Mouse (Mus musculus) liver, embryonic 11.5 days (tissue): ENCODE data around the gene Siah1a. TPM values are rescaled to one million over a fixed set of nuclear protein-coding genes. Genes with fewer than 3 reads are reported as not detected.
A peak's percentile ranks its signal among the peaks of the same experiment; 100 is the strongest.

Source experiments
- ATAC-seq: fragments of 200-750 bp; cut with Nextera tagmentation; replicated peaks from 2 replicates; pipeline ENCODE4 v1.8.0; 2017; ENCODE audit warnings: moderate number of reproducible peaks, mild to moderate bottlenecking, moderate TSS enrichment, moderate library complexity; ENCODE audit not compliant: low FRiP score
- DNase-seq: peaks from one replicate; pipeline ENCODE4 v3.0.0-alpha.2; 2017; ENCODE audit warnings: low spot score
- H3K27ac ChIP-seq: fragments of 300-500 bp; sonication (generic); 2 replicates; pipeline ENCODE4 v1.5.1; 2014; ENCODE audit warnings: mild to moderate bottlenecking, low read depth, low read length, control low read depth
- H3K27me3 ChIP-seq: fragments of 300-500 bp; sonication (generic); replicated peaks from 2 replicates; pipeline ENCODE4 v1.6.1; 2014; ENCODE audit warnings: low read length, mixed read lengths; ENCODE audit not compliant: control insufficient read depth, insufficient read depth
- H3K36me3 ChIP-seq: fragments of 300-500 bp; sonication (generic); 2 replicates; pipeline ENCODE4 v1.6.1; 2014; ENCODE audit warnings: mild to moderate bottlenecking, low read length, moderate library complexity, mixed read lengths; ENCODE audit not compliant: control insufficient read depth, insufficient read depth
- H3K4me1 ChIP-seq: fragments of 300-500 bp; sonication (generic); replicated peaks from 2 replicates; pipeline ENCODE4 v1.6.1; 2014; ENCODE audit warnings: low read length, mixed read lengths; ENCODE audit not compliant: control insufficient read depth, insufficient read depth
- H3K4me2 ChIP-seq: fragments of 300-500 bp; sonication (generic); 2 replicates; pipeline ENCODE4 v1.6.1; 2014; ENCODE audit warnings: mild to moderate bottlenecking, control low read depth, moderate library complexity
- H3K4me3 ChIP-seq: fragments of 300-500 bp; sonication (generic); 2 replicates; pipeline ENCODE4 v1.5.1; 2014; ENCODE audit warnings: low read depth, low read length, control low read depth
- H3K9ac ChIP-seq: fragments of 300-500 bp; sonication (generic); 2 replicates; pipeline ENCODE4 v1.6.1; 2014; ENCODE audit warnings: low read depth, low read length, control low read depth
- H3K9me3 ChIP-seq: fragments of 300-500 bp; sonication (generic); 2 replicates; pipeline ENCODE4 v1.6.1; 2016; ENCODE audit warnings: low read length, inconsistent platforms, mixed read lengths; ENCODE audit not compliant: control insufficient read depth
- WGBS: fragments of 180-500 bp; shearing (Covaris S2); extraction: QIAGEN DNeasy Blood & Tissue Kit; methylation state at CpG from one replicate; pipeline ENCODE4 v1.1.7; 2014; 5-methylcytosine and 5-hydroxymethylcytosine counted together
- polyA plus RNA-seq: library from polyadenylated mRNA; unstranded; fragments of >200 nt; fragmentation: Nextera tagmentation; extraction: Ambion mirVana; gene quantifications from 2 replicates; pipeline ENCODE4 v1.2.1, GENCODE M21; 2014

Gene Siah1a
- polyA plus RNA-seq, 1 experiment from 2014 or later: 28.0 TPM

GRCm38 (mm10) chr8:86720756-86721459 lies 24.8 kb downstream of the Siah1a start:
- no peak overlapping the region for H3K4me2 ChIP-seq
- DNase-seq: no peak
- peaks cover 16% of the 10 kb centered on the region for H3K36me3 ChIP-seq
- H3K4me3 ChIP-seq: no peak overlapping the region
- H3K9ac ChIP-seq: no peak overlapping the region
- no peak overlapping the region for H3K27ac ChIP-seq
- no peaks in the 10 kb centered on the region for H3K27me3 ChIP-seq
- 0 out of 2 replicates have a peak, but pooled peaks cover 2% of the 10 kb centered on the region for H3K4me1 ChIP-seq
- no peaks in the 10 kb centered on the region for H3K9me3 ChIP-seq
- WGBS: 90% methylated on average over 6 of the region's 6 CpGs
- 0 out of 2 replicates have a peak, but pooled peaks have one; percentile 51 for ATAC-seq

GRCm38 (mm10) chr8:86719368-86719767 lies 26.4 kb downstream of the Siah1a start:
- H3K36me3 ChIP-seq: peaks cover 16% of the 10 kb centered on the region
- H3K27ac ChIP-seq: no peak overlapping the region
- ATAC-seq (no peak), DNase-seq (no peak)
- H3K27me3 ChIP-seq: no peaks in the 10 kb centered on the region
- H3K9ac ChIP-seq: no peak overlapping the region
- H3K9me3 ChIP-seq: no peaks in the 10 kb centered on the region
- no peak overlapping the region for H3K4me2 ChIP-seq
- 76% methylated on average over 1 of the region's 1 CpGs for WGBS
- H3K4me3 ChIP-seq: no peak overlapping the region
- 0 out of 2 replicates have a peak, but pooled peaks cover 2% of the 10 kb centered on the region for H3K4me1 ChIP-seq

- 85% methylated on average over 2 of the region's 2 CpGs for WGBS
- DNase-seq: no peak
- Histone ChIP-seq H3K9ac (no peak overlapping the region), H3K27ac (no peak overlapping the region), H3K4me3 (no peak overlapping the region), H3K36me3 (peaks cover 16% of the 10 kb centered on the region), H3K27me3 (no peaks in the 10 kb centered on the region), H3K9me3 (no peaks in the 10 kb centered on the region), H3K4me2 (no peak overlapping the region), H3K4me1 (0 out of 2 replicates have a peak, but pooled peaks cover 2% of the 10 kb centered on the region)
- ATAC-seq: no peak
Measured at GRCm38 (mm10) chr8:86718332-86718994, 27.3 kb downstream of the Siah1a start.

GRCm38 (mm10) chr8:86713407-86714188 lies 32.1 kb downstream of the Siah1a start:
- WGBS: 85% methylated on average over 14 of the region's 14 CpGs
- ATAC-seq: no peak
- Histone ChIP-seq H3K9me3 (no peaks in the 10 kb centered on the region), H3K4me1 (peaks cover 11% of the 10 kb centered on the region), H3K9ac (no peak overlapping the region), H3K27me3 (no peaks in the 10 kb centered on the region), H3K27ac (no peak overlapping the region), H3K4me2 (no peak overlapping the region), H3K36me3 (peaks cover 8% of the 10 kb centered on the region), H3K4me3 (no peak overlapping the region)
- no peak for DNase-seq

- Histone ChIP-seq H3K9me3 (no peaks in the 10 kb centered on the region), H3K36me3 (peaks cover 2% of the 10 kb centered on the region; the same call in 1 of the 2 replicates), H3K4me2 (no peak overlapping the region), H3K4me1 (peaks cover 16% of the 10 kb centered on the region), H3K9ac (no peak overlapping the region), H3K27ac (peak overlapping the region; percentile 33; the same call in 1 of the 2 replicates), H3K4me3 (no peak overlapping the region), H3K27me3 (no peaks in the 10 kb centered on the region)
- DNase-seq: no peak
- peak; percentile 70 for ATAC-seq
- WGBS: 72% methylated on average over 3 of the region's 3 CpGs
Measured at GRCm38 (mm10) chr8:86712594-86712993, 33.1 kb downstream of the Siah1a start.

GRCm38 (mm10) chr8:86707873-86708272 lies 37.9 kb downstream of the Siah1a start:
- no peaks in the 10 kb centered on the region for H3K27me3 ChIP-seq
- H3K27ac ChIP-seq: peak overlapping the region; percentile 81
- H3K9me3 ChIP-seq: no peaks in the 10 kb centered on the region
- no peaks in the 10 kb centered on the region; the same call in 1 of the 2 replicates for H3K36me3 ChIP-seq
- H3K4me2 ChIP-seq: peak overlapping the region; percentile 46
- ATAC-seq (peak; percentile 86), DNase-seq (peak; percentile 62)
- peaks cover 26% of the 10 kb centered on the region for H3K4me1 ChIP-seq
- WGBS: 36% methylated on average over 4 of the region's 4 CpGs
- no peak overlapping the region for H3K4me3 ChIP-seq
- no peak overlapping the region for H3K9ac ChIP-seq

- peak overlapping the region; percentile 32 for H3K27ac ChIP-seq
- no peaks in the 10 kb centered on the region for H3K27me3 ChIP-seq
- ATAC-seq (no peak), DNase-seq (no peak)
- H3K9ac ChIP-seq: no peak overlapping the region
- H3K4me3 ChIP-seq: no peak overlapping the region
- no peak overlapping the region for H3K4me2 ChIP-seq
- H3K9me3 ChIP-seq: no peaks in the 10 kb centered on the region
- no peaks in the 10 kb centered on the region; the same call in 1 of the 2 replicates for H3K36me3 ChIP-seq
- H3K4me1 ChIP-seq: peaks cover 23% of the 10 kb centered on the region
- 63% methylated on average over 5 of the region's 5 CpGs for WGBS
Measured at GRCm38 (mm10) chr8:86706756-86707155, 39.0 kb downstream of the Siah1a start.

GRCm38 (mm10) chr8:86705317-86705716 lies 40.4 kb downstream of the Siah1a start:
- Histone ChIP-seq H3K27ac (no peak overlapping the region), H3K9me3 (no peaks in the 10 kb centered on the region), H3K4me1 (peaks cover 23% of the 10 kb centered on the region), H3K4me3 (no peak overlapping the region), H3K4me2 (no peak overlapping the region), H3K9ac (no peak overlapping the region), H3K36me3 (no peaks in the 10 kb centered on the region; the same call in 1 of the 2 replicates), H3K27me3 (no peaks in the 10 kb centered on the region)
- no peak for ATAC-seq
- 83% methylated on average over 3 of the region's 3 CpGs for WGBS
- DNase-seq: no peak
